Mouse (Mus musculus) spleen, postnatal 36 days (tissue): ENCODE results near the gene Mepce.
"Not testable (repeated sequence)": the region's sequence is repeated elsewhere in the genome, so short reads cannot be mapped to it uniquely, and the experiment has no call there.

ENCODE experiments used
- DNase-seq, 2 experiments: peaks; one replicate each; pipeline ENCODE4 v3.0.0; 2022; ENCODE audit warnings: low spot score in 2 of 2, mixed read lengths in 1 of 2

Gene Mepce

GRCm38 (mm10) chr5:137758921-137759534, 28.4 kb downstream of the Mepce start:
- no peak for DNase-seq

- no peak for DNase-seq
Measured at GRCm38 (mm10) chr5:137757887-137758286, 29.6 kb downstream of the Mepce start.

- DNase-seq: peak; percentile 77 to 80
Measured at GRCm38 (mm10) chr5:137756882-137757661, 30.4 kb downstream of the Mepce start.

- DNase-seq: no peak
Measured at GRCm38 (mm10) chr5:137756106-137756505, 31.3 kb downstream of the Mepce start.

GRCm38 (mm10) chr5:137755425-137755824, 32.0 kb downstream of the Mepce start:
- no peak for DNase-seq

- DNase-seq: no peak
Measured at GRCm38 (mm10) chr5:137753111-137753832, 34.2 kb downstream of the Mepce start.

GRCm38 (mm10) chr5:137751988-137752387, 35.5 kb downstream of the Mepce start:
- DNase-seq: no peak

- DNase-seq: no peak
Measured at GRCm38 (mm10) chr5:137751221-137751887, 36.1 kb downstream of the Mepce start.

GRCm38 (mm10) chr5:137750212-137750611, 37.2 kb downstream of the Mepce start:
- DNase-seq: not testable (repeated sequence)

GRCm38 (mm10) chr5:137749196-137749836, 38.1 kb downstream of the Mepce start:
- DNase-seq: peak; percentile 38 to 56

- DNase-seq: peak; percentile 38 to 49
Measured at GRCm38 (mm10) chr5:137748130-137748770, 39.2 kb downstream of the Mepce start.

GRCm38 (mm10) chr5:137747326-137747961, 40.0 kb downstream of the Mepce start:
- peak; percentile 68 to 71 for DNase-seq

- DNase-seq: peak in 1 of 2 experiments; percentile 26
Measured at GRCm38 (mm10) chr5:137746851-137747325, 40.6 kb downstream of the Mepce start.

GRCm38 (mm10) chr5:137746282-137746850, 41.1 kb downstream of the Mepce start:
- peak; percentile 75 to 81 for DNase-seq

- peak; percentile 92 to 93 for DNase-seq
Measured at GRCm38 (mm10) chr5:137745214-137746171, 42.0 kb downstream of the Mepce start, which contains the start of gene Tsc22d4. Tsc22d4 (plus strand) TSS chr5:137745730.

GRCm38 (mm10) chr5:137744197-137744596, 43.3 kb downstream of the Mepce start:
- DNase-seq: no peak

- DNase-seq: no peak
Measured at GRCm38 (mm10) chr5:137742836-137743235, 44.6 kb downstream of the Mepce start.

- no peak for DNase-seq
Measured at GRCm38 (mm10) chr5:137742048-137742447, 45.4 kb downstream of the Mepce start.
